Mouse (Mus musculus) neural tube, embryonic 15.5 days (tissue): ENCODE measurements at regions not wholly inside any gene's neighbourhood (a gene's known extent, or its start where the extent isn't known, plus 50 kb on each side); places are given as distances from the start of the nearest gene placed in this dataset.
A peak's percentile ranks its signal among the peaks of the same experiment; 100 is the strongest.

Experiments used
- ATAC-seq: fragments of 200-750 bp; cut with Nextera tagmentation; 2 replicates; pipeline ENCODE4 v1.8.0; 2017; ENCODE audit warnings: mild to moderate bottlenecking, moderate TSS enrichment, moderate library complexity; ENCODE audit not compliant: low FRiP score
- H3K27ac ChIP-seq: fragments of 300-500 bp; sonication (generic); replicated peaks from 2 replicates; pipeline ENCODE4 v1.5.1; 2015; ENCODE audit warnings: mild to moderate bottlenecking, inconsistent platforms
- H3K27me3 ChIP-seq: fragments of 300-500 bp; sonication (generic); replicated peaks from 2 replicates; pipeline ENCODE4 v1.6.1; 2015; ENCODE audit warnings: inconsistent platforms
- H3K36me3 ChIP-seq: fragments of 300-500 bp; sonication (generic); 2 replicates; pipeline ENCODE4 v1.6.1; 2015; ENCODE audit warnings: inconsistent platforms
- H3K4me1 ChIP-seq: fragments of 300-500 bp; sonication (generic); 2 replicates; pipeline ENCODE4 v1.6.1; 2015; ENCODE audit warnings: inconsistent platforms
- H3K4me2 ChIP-seq: fragments of 300-500 bp; sonication (generic); 2 replicates; pipeline ENCODE4 v1.6.1; 2015; ENCODE audit warnings: inconsistent platforms, mild to moderate bottlenecking, moderate library complexity
- H3K4me3 ChIP-seq: fragments of 300-500 bp; sonication (generic); replicated peaks from 2 replicates; pipeline ENCODE4 v1.5.1; 2015; ENCODE audit warnings: mild to moderate bottlenecking, inconsistent platforms
- H3K9ac ChIP-seq: fragments of 300-500 bp; sonication (generic); replicated peaks from 2 replicates; pipeline ENCODE4 v1.6.1; 2015; ENCODE audit warnings: mild to moderate bottlenecking, inconsistent platforms
- H3K9me3 ChIP-seq: fragments of 300-500 bp; sonication (generic); replicated peaks from 2 replicates; pipeline ENCODE4 v1.6.1; 2016; ENCODE audit warnings: inconsistent platforms
- WGBS: fragments of 180-500 bp; shearing (Covaris S2); methylation state at CpG from one replicate; pipeline ENCODE4 v1.1.7; 2015; ENCODE audit warnings: mixed read lengths; 5-methylcytosine and 5-hydroxymethylcytosine counted together

DNA sequence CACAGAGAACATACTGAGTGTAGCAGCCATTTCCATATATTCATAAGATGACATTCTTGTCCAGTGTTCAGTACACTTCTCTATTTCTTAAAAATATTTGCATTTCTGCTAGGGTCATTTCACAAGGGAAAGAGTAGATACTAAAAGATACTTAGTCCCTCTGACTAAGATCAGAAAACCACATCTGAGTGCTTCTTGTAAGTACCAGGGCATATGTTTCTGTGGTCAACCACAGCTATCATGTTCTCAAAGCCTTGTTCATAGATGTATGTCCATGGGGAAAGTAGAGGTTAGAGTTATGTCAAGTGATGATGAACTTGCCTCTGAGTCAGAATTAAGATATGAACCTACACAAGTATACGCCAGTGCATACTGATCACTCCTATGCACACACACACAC lies 279.2 kb upstream of the Clnk start:
- ATAC-seq: no peak
- Histone ChIP-seq H3K36me3 (no peaks in the 10 kb centered on the region), H3K4me1 (no peaks in the 10 kb centered on the region), H3K4me3 (no peak overlapping the region), H3K9ac (no peak overlapping the region), H3K27me3 (no peaks in the 10 kb centered on the region), H3K27ac (no peak overlapping the region), H3K4me2 (no peak overlapping the region), H3K9me3 (no peaks in the 10 kb centered on the region)
- WGBS: 100% methylated on average over 1 of the region's 1 CpGs

- H3K9me3 ChIP-seq: no peaks in the 10 kb centered on the region
- H3K4me2 ChIP-seq: no peak overlapping the region
- no peaks in the 10 kb centered on the region for H3K27me3 ChIP-seq
- H3K36me3 ChIP-seq: no peaks in the 10 kb centered on the region
- H3K4me1 ChIP-seq: no peaks in the 10 kb centered on the region
- no peak overlapping the region for H3K4me3 ChIP-seq
- H3K9ac ChIP-seq: no peak overlapping the region
- no peak for ATAC-seq
- no peak overlapping the region for H3K27ac ChIP-seq
Measured at GRCm38 (mm10) chr5:39153291-39153794, 276.7 kb upstream of the Clnk start.

GRCm38 (mm10) chr5:39151917-39152316 lies 275.3 kb upstream of the Clnk start:
- WGBS: 82% methylated on average over 4 of the region's 4 CpGs

DNA sequence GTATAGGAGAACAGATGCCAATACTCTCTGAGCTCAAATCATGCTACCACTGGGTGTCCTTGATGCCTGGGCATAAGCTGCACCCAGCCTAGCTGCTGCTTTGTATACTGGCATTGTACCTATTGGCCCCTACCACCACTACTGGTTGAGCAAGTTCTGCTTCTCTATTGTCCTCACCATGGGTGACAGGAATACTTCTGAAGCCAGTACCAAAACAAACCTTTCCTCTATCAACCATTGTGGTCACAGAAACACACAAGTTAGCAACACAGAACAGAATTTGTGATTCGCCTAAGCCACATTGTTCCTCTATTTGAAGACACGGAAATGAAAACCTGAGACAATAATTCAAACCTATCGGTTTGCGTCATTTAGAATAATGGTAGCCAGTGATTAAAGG lies 274.3 kb upstream of the Clnk start:
- Histone ChIP-seq H3K4me2 (no peak overlapping the region), H3K9ac (no peak overlapping the region), H3K27me3 (no peaks in the 10 kb centered on the region), H3K9me3 (no peaks in the 10 kb centered on the region), H3K4me1 (no peaks in the 10 kb centered on the region), H3K4me3 (no peak overlapping the region), H3K27ac (no peak overlapping the region), H3K36me3 (no peaks in the 10 kb centered on the region)
- whole genome bisulfite sequencing: 91% methylated on average over 4 of the region's 4 CpGs
- no peak for ATAC-seq

More at GRCm38 (mm10) chr5:39151917-39152316, 275.3 kb upstream of the Clnk start:
- H3K4me1 ChIP-seq: no peaks in the 10 kb centered on the region
- H3K36me3 ChIP-seq: no peaks in the 10 kb centered on the region
- no peaks in the 10 kb centered on the region for H3K27me3 ChIP-seq
- H3K9me3 ChIP-seq: no peaks in the 10 kb centered on the region
- ATAC-seq: no peak
- H3K27ac ChIP-seq: no peak overlapping the region
- H3K9ac ChIP-seq: no peak overlapping the region
- H3K4me2 ChIP-seq: no peak overlapping the region
- no peak overlapping the region for H3K4me3 ChIP-seq

- no peak overlapping the region for H3K4me3 ChIP-seq
- 50% methylated on average over 2 of the region's 2 CpGs for WGBS
- H3K4me1 ChIP-seq: 0 out of 2 replicates have a peak, but pooled peaks cover 4% of the 10 kb centered on the region
- no peak overlapping the region for H3K9ac ChIP-seq
- no peaks in the 10 kb centered on the region for H3K36me3 ChIP-seq
- H3K9me3 ChIP-seq: no peaks in the 10 kb centered on the region
- no peak overlapping the region for H3K4me2 ChIP-seq
- H3K27me3 ChIP-seq: no peaks in the 10 kb centered on the region
- H3K27ac ChIP-seq: no peak overlapping the region
- no peak for ATAC-seq
Measured at GRCm38 (mm10) chr5:39145658-39146057, 269.0 kb upstream of the Clnk start.

- 0 out of 2 replicates have a peak, but pooled peaks cover 4% of the 10 kb centered on the region for H3K4me1 ChIP-seq
- no peak overlapping the region for H3K4me3 ChIP-seq
- H3K36me3 ChIP-seq: no peaks in the 10 kb centered on the region
- no peaks in the 10 kb centered on the region for H3K9me3 ChIP-seq
- no peak overlapping the region for H3K9ac ChIP-seq
- no peaks in the 10 kb centered on the region for H3K27me3 ChIP-seq
- ATAC-seq: peak; percentile 67
- H3K4me2 ChIP-seq: no peak overlapping the region
- 63% methylated on average over 10 of the region's 10 CpGs for WGBS
- no peak overlapping the region for H3K27ac ChIP-seq
Measured at GRCm38 (mm10) chr5:39144225-39144624, 267.6 kb upstream of the Clnk start.

GRCm38 (mm10) chr5:39143648-39144047 lies 267.0 kb upstream of the Clnk start:
- WGBS: 62% methylated on average over 4 of the region's 4 CpGs
- H3K4me1 ChIP-seq: 0 out of 2 replicates have a peak, but pooled peaks cover 4% of the 10 kb centered on the region
- H3K27me3 ChIP-seq: no peaks in the 10 kb centered on the region
- H3K36me3 ChIP-seq: no peaks in the 10 kb centered on the region
- H3K4me2 ChIP-seq: no peak overlapping the region
- no peaks in the 10 kb centered on the region for H3K9me3 ChIP-seq
- no peak overlapping the region for H3K4me3 ChIP-seq
- no peak overlapping the region for H3K9ac ChIP-seq
- no peak for ATAC-seq
- no peak overlapping the region for H3K27ac ChIP-seq

GRCm38 (mm10) chr5:39138375-39138774 lies 261.8 kb upstream of the Clnk start:
- 78% methylated on average over 3 of the region's 3 CpGs for WGBS
- H3K9me3 ChIP-seq: no peaks in the 10 kb centered on the region
- no peaks in the 10 kb centered on the region for H3K27me3 ChIP-seq
- no peak overlapping the region for H3K4me3 ChIP-seq
- no peak overlapping the region for H3K27ac ChIP-seq
- no peaks in the 10 kb centered on the region for H3K4me1 ChIP-seq
- no peaks in the 10 kb centered on the region for H3K36me3 ChIP-seq
- peak; percentile 69; the same call in 1 of the 2 replicates for ATAC-seq
- no peak overlapping the region for H3K9ac ChIP-seq
- no peak overlapping the region for H3K4me2 ChIP-seq

DNA sequence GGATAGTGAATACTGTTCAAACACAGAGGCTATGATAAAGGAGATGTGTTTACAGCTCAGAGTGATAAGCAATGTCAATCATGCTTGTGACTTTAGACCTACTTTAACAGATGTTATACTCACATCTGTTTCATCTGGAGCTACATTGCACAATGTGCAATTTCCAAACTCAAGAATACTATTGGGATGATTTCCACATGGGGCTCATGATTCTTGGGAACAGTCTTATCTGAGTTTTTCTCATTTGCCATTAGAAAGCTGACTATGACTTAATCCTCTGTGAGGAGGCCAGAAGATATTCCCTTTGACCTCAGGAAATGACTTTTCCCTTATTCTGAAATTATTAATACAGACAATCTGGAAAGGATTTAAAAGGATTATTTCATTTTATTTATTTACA lies 252.3 kb upstream of the Clnk start:
- no peak overlapping the region for H3K4me3 ChIP-seq
- H3K36me3 ChIP-seq: no peaks in the 10 kb centered on the region
- no peak for ATAC-seq
- no peak overlapping the region for H3K4me2 ChIP-seq
- no peaks in the 10 kb centered on the region for H3K4me1 ChIP-seq
- no peak overlapping the region for H3K9ac ChIP-seq
- H3K27ac ChIP-seq: no peak overlapping the region
- H3K27me3 ChIP-seq: no peaks in the 10 kb centered on the region
- no peaks in the 10 kb centered on the region for H3K9me3 ChIP-seq

GRCm38 (mm10) chr5:39126833-39127232 lies 250.2 kb upstream of the Clnk start:
- WGBS: 89% methylated on average over 4 of the region's 4 CpGs

GRCm38 (mm10) chr5:39126270-39126691 lies 249.7 kb upstream of the Clnk start:
- H3K4me3 ChIP-seq: no peak overlapping the region
- H3K27ac ChIP-seq: no peak overlapping the region
- no peak overlapping the region for H3K4me2 ChIP-seq
- no peak; the same call in 1 of the 2 replicates for ATAC-seq
- no peaks in the 10 kb centered on the region for H3K36me3 ChIP-seq
- H3K9ac ChIP-seq: no peak overlapping the region
- H3K27me3 ChIP-seq: no peaks in the 10 kb centered on the region
- 78% methylated on average over 2 of the region's 2 CpGs for WGBS
- no peaks in the 10 kb centered on the region for H3K9me3 ChIP-seq
- H3K4me1 ChIP-seq: no peaks in the 10 kb centered on the region

More at GRCm38 (mm10) chr5:39126833-39127232, 250.2 kb upstream of the Clnk start:
- Histone ChIP-seq H3K36me3 (no peaks in the 10 kb centered on the region), H3K9me3 (no peaks in the 10 kb centered on the region), H3K27me3 (no peaks in the 10 kb centered on the region), H3K4me2 (no peak overlapping the region), H3K27ac (no peak overlapping the region), H3K4me3 (no peak overlapping the region), H3K9ac (no peak overlapping the region), H3K4me1 (no peaks in the 10 kb centered on the region)
- no peak for ATAC-seq

DNA sequence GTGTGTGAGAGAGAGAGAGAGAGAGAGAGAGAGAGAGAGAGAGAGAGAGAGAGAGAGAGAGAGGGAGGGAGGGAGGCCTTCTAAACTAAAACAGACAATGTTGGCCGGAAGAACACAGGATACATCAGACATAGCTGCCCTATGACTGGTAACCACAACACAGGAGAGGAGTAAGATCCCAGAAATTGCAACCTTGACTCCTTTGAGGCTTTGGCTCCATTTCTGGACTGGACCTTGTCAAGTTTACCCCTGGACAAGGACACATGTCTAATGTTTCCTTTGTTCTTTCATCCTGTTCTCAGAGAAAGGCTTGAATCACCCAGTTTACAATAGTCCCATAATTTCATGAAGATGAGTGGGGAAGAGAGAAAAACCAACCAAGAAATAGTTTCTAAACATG lies 233.7 kb upstream of the Clnk start:
- no peaks in the 10 kb centered on the region for H3K27me3 ChIP-seq
- H3K4me1 ChIP-seq: no peaks in the 10 kb centered on the region
- ATAC-seq: no peak
- H3K9me3 ChIP-seq: no peaks in the 10 kb centered on the region
- no peak overlapping the region for H3K9ac ChIP-seq
- H3K4me3 ChIP-seq: no peak overlapping the region
- H3K27ac ChIP-seq: no peak overlapping the region
- H3K4me2 ChIP-seq: no peak overlapping the region
- H3K36me3 ChIP-seq: no peaks in the 10 kb centered on the region
- 85% methylated on average over 1 of the region's 1 CpGs for WGBS

GRCm38 (mm10) chr5:39109526-39109925 lies 232.9 kb upstream of the Clnk start:
- Histone ChIP-seq H3K4me3 (no peak overlapping the region), H3K9ac (no peak overlapping the region), H3K4me2 (no peak overlapping the region), H3K4me1 (no peaks in the 10 kb centered on the region), H3K36me3 (no peaks in the 10 kb centered on the region), H3K9me3 (no peaks in the 10 kb centered on the region), H3K27me3 (no peaks in the 10 kb centered on the region), H3K27ac (no peak overlapping the region)
- 92% methylated on average over 3 of the region's 3 CpGs for WGBS
- no peak for ATAC-seq
